In the genomic region with DNA sequence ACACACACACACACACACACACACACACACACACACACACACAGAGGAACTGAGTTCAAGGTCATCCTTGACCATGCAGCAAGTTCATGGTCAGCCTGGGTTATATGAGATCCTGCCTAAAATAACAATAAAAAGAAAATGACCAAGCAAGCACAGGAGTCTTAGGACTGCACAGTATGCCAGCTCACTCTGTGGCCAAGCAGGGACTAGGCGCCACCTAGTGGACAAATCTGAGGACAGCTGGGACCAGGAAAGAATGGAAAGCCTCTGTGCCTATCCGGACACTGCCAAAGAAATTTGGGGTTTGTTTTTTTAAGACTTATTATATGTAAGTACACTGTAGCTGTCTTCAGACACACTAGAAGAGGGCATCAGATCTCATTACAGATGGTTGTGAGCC, we compare ENCODE assay signal across 8 mouse cellular contexts. TPM values are rescaled to one million over a fixed set of nuclear protein-coding genes. Genes with fewer than 3 reads are reported as not detected.
DNase-seq lines count a peak whose midpoint lies in the region.

No protein-coding gene starts in this region.

- WGBS in midbrain, embryonic 10.5 days: 19% methylated on average over 2 of the region's 2 CpGs

- peaks cover 89% of the 10 kb centered on the region for H3K36me3 ChIP-seq in midbrain, embryonic 10.5 days

- peaks cover 6% of the 10 kb centered on the region; the same call in 1 of the 2 replicates for H3K9me3 ChIP-seq in midbrain, embryonic 10.5 days (replicated peaks)

- H3K4me1 ChIP-seq in midbrain, embryonic 10.5 days: 0 out of 2 replicates have a peak, but pooled peaks cover 3% of the 10 kb centered on the region

- H3K4me3 ChIP-seq in midbrain, embryonic 10.5 days: no peak overlapping the region

- no peaks in the 10 kb centered on the region for H3K27me3 ChIP-seq in midbrain, embryonic 10.5 days (ENCODE audit: low read depth, poor library complexity, severe bottlenecking)

- DNase-seq in left cerebral cortex, adult 18-20 months (ENCODE audit: low spot score in 2 of 2): peak; percentile 54 to 74
- no peak for DNase-seq in left cerebral cortex, adult 11 months (ENCODE audit: low spot score)
- peak; percentile 82 to 86 for DNase-seq in cerebellum, postnatal 14 days
- DNase-seq in frontal cortex, postnatal 36 days (ENCODE audit: low spot score in 2 of 2): peak; percentile 61 to 75
- peak; percentile 87 for DNase-seq in induced T-regulatory cell, adult 2 months (ENCODE audit: low read depth)
- DNase-seq in left cerebral cortex, postnatal 36 days (ENCODE audit: low spot score in 2 of 2): peak; percentile 36 to 62
- peak; percentile 76 for DNase-seq in midbrain, embryonic 10.5 days (ENCODE audit: low spot score)
- DNase-seq in skeletal muscle tissue, adult 2 months (ENCODE audit: low read depth, low spot score): peak; percentile 74

- intact Hi-C loops in left cerebral cortex, postnatal 36 days (cut with DNase I): loop anchor here (2.0 to 5.0 kb wide), 2 partner anchors 99 to 371 kb away; no protein-coding TSS in a partner anchor

- no peak overlapping the region for H3K27ac ChIP-seq in midbrain, embryonic 10.5 days (replicated peaks)

RNA-seq across cellular contexts. Expression of gene Srrm1, which starts 35.2 kb away (rescaled TPM):
- total RNA-seq in left cerebral cortex, adult 18-20 months (2021): 100 to 1,000 TPM; 131 to 132 TPM
- total RNA-seq in left cerebral cortex, postnatal 36 days (2021): 100 to 1,000 TPM; 101 to 153 TPM
- polyA plus RNA-seq in midbrain, embryonic 10.5 days (2016; fragmentation: Nextera tagmentation; extraction: Ambion mirVana): 222 and 230 TPM in 2 replicates

RNA-seq across cellular contexts. Expression of gene Clic4, which starts 45.4 kb away (rescaled TPM):
- total RNA-seq in left cerebral cortex, adult 18-20 months (2021): 10 to 100 TPM; 30.2 to 35.7 TPM
- 10 to 100 TPM; 33.8 to 36.2 TPM for total RNA-seq in left cerebral cortex, postnatal 36 days (2021)
- 224 and 229 TPM in 2 replicates for polyA plus RNA-seq in midbrain, embryonic 10.5 days (2016; fragmentation: Nextera tagmentation; extraction: Ambion mirVana)
